Mouse (Mus musculus) heart, adult 2 months (tissue): Measurements from ENCODE around the gene Cmip. TPM values are rescaled to one million over a fixed set of nuclear protein-coding genes. Genes with fewer than 3 reads are reported as not detected.

Source experiments
- DNase-seq, 2 experiments: peaks; one replicate each; pipeline ENCODE4 v3.0.0; 2021
- H3K27ac ChIP-seq: fragments of 200-600 bp; 2 replicates; pipeline ENCODE4 v1.8.1; 2022
- H3K27me3 ChIP-seq: fragments of 200-500 bp; 2 replicates; pipeline ENCODE4 v1.6.1; 2012; ENCODE audit warnings: mild to moderate bottlenecking, low read length, inconsistent platforms, mixed read lengths; ENCODE audit not compliant: control insufficient read depth, insufficient read depth
- H3K36me3 ChIP-seq: fragments of 200-500 bp; 2 replicates; pipeline ENCODE4 v1.6.1; 2012; ENCODE audit warnings: low read length, inconsistent platforms; ENCODE audit not compliant: control insufficient read depth, insufficient read depth
- H3K4me1 ChIP-seq: fragments of 200-500 bp; 2 replicates; pipeline ENCODE4 v1.6.1; 2011; ENCODE audit warnings: low read length; ENCODE audit not compliant: control insufficient read depth, insufficient read depth
- H3K4me3 ChIP-seq: fragments of 200-600 bp; 2 replicates; pipeline ENCODE4 v1.8.1; 2022
- H3K79me2 ChIP-seq: fragments of 200-500 bp; replicated peaks from 2 replicates; pipeline ENCODE4 v1.6.1; 2012; ENCODE audit warnings: mild to moderate bottlenecking, inconsistent platforms, low read length, moderate library complexity, mixed read lengths; ENCODE audit not compliant: control insufficient read depth, insufficient read depth
- H3K9ac ChIP-seq: fragments of 200-500 bp; 2 replicates; pipeline ENCODE4 v1.6.1; 2012; ENCODE audit warnings: low read depth, mild to moderate bottlenecking, control low read depth, inconsistent platforms, low read length, mixed read lengths
- CTCF ChIP-seq: fragments of 200-600 bp; IDR thresholded peaks from 2 replicates; pipeline ENCODE4 v1.8.1; 2022; ENCODE audit warnings: antibody characterized with exemption, mild to moderate bottlenecking, moderate library complexity
- EP300 ChIP-seq: fragments of 200-500 bp; IDR thresholded peaks from 2 replicates; pipeline ENCODE4 v1.6.1; 2011; ENCODE audit warnings: low read depth, low read length, control low read depth; ENCODE audit not compliant: insufficient read depth
- POLR2A ChIP-seq: fragments of 200-500 bp; IDR thresholded peaks from 2 replicates; pipeline ENCODE4 v1.6.1; 2011; ENCODE audit warnings: mild to moderate bottlenecking, low read depth, low read length, control low read depth; ENCODE audit not compliant: insufficient read depth
- WGBS: fragments of 180-500 bp; shearing (Covaris S2); methylation state at CpG from one replicate; pipeline ENCODE4 v1.1.7; 2018; 5-methylcytosine and 5-hydroxymethylcytosine counted together
- intact Hi-C: fragments of 180-260 bp; cut with DNase I; formaldehyde crosslinking; loops from one replicate; pipeline ENCODE4 v1.15.1; 2025
- polyA plus RNA-seq: library from polyadenylated mRNA; depleted of rRNA; stranded (reverse); fragments of >200 nt; gene quantifications from 2 replicates; pipeline ENCODE4 v1.2.3, GENCODE M21; 2012
- total RNA-seq, 2 experiments: library from RNA; stranded (reverse); gene quantifications; 2 replicates each; pipeline ENCODE4 v1.2.3; 2021

Cmip gene
- total and polyA plus RNA-seq, 3 experiments: 13.6 to 20.8 (median 20.1) TPM

DNA sequence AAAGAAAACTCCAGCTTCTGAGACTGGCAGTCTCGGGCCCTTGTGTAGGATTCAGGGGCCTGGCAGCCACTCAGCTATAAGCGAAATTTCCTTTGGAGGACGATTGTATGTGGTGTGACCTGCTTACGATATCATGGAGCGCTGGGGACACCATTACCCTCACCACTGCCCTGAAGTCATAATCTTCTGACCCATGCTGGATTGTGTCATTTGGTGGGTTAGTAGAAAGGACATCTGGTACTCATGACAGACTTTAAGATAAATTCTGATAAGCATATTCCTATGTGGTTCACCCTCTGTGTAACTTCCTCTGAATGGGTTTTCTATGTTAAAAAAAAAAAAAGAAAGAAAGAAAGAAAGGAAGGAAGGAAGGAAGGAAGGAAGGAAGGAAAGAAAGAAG, 69.9 kb downstream of the Cmip start:
- no peaks in the 10 kb centered on the region for H3K79me2 ChIP-seq
- H3K36me3 ChIP-seq: no peaks in the 10 kb centered on the region
- no peak for TF ChIP-seq EP300
- no peak for TF ChIP-seq CTCF
- TF ChIP-seq POLR2A: no peak
- no peak overlapping the region for H3K4me3 ChIP-seq
- no peak for DNase-seq
- H3K4me1 ChIP-seq: peaks cover 7% of the 10 kb centered on the region
- 85% methylated on average over 5 of the region's 5 CpGs for WGBS
- no peaks in the 10 kb centered on the region for H3K27me3 ChIP-seq
- intact Hi-C loops: no loop called here
- no peak overlapping the region for H3K27ac ChIP-seq
- H3K9ac ChIP-seq: no peak overlapping the region

DNA sequence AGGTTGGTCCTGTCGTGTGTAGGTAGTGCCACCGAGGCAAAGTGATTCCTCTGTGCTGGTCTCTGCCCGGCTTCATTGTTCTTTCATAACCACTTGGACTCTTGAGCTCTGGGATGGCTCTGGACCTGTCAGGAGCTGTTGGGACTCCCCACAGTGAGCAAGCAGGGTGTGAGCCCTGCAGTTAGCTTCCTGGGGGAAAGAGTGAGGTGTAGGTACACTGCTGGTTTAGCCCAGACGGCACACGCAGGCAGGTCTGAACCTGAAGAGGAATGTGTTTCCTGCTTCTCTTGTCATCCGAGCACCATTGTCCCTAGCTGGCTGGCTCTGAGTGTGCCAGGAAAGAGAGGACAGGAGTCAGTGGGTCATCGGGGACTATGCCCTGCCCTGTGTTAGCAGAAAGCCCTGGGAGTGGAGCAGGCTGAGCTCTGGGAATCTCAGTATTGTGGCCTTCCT, 70.5 kb downstream of the Cmip start:
- Histone ChIP-seq H3K9ac (no peak overlapping the region), H3K4me3 (no peak overlapping the region), H3K79me2 (no peaks in the 10 kb centered on the region), H3K36me3 (no peaks in the 10 kb centered on the region), H3K27me3 (no peaks in the 10 kb centered on the region), H3K4me1 (peaks cover 11% of the 10 kb centered on the region), H3K27ac (no peak overlapping the region)
- intact Hi-C loops: no loop called here
- DNase-seq: no peak
- 32% methylated on average over 7 of the region's 7 CpGs for WGBS
- TF ChIP-seq CTCF (no peak), POLR2A (no peak), EP300 (no peak)

DNA sequence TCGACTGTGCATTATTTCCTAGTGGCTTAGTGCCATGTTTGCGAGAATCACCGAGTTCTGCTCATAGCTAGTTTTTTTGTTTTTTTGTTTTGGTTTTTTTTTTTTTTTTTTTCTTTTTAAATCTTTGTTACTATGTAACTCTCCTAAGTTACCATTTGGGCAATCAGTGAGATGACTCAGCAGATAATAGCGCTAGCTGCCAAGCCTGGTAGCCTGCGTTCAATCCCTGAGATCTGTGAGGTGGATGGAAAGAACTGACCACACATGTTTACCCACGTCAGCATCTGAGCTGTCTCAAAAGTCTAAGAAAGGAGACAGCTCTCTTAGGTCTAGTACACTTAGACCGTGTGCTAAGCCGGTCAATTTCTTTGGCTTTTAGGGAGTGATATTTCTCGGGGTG, 71.9 kb downstream of the Cmip start:
- DNase-seq: no peak
- no peak overlapping the region for H3K4me3 ChIP-seq
- no peaks in the 10 kb centered on the region for H3K79me2 ChIP-seq
- 71% methylated on average over 9 of the region's 9 CpGs for WGBS
- H3K36me3 ChIP-seq: no peaks in the 10 kb centered on the region
- no peaks in the 10 kb centered on the region for H3K27me3 ChIP-seq
- H3K9ac ChIP-seq: no peak overlapping the region
- H3K27ac ChIP-seq: no peak overlapping the region
- H3K4me1 ChIP-seq: peaks cover 14% of the 10 kb centered on the region
- no peak for TF ChIP-seq POLR2A
- no peak for TF ChIP-seq CTCF
- no peak for TF ChIP-seq EP300
- intact Hi-C loops: no loop called here

DNA sequence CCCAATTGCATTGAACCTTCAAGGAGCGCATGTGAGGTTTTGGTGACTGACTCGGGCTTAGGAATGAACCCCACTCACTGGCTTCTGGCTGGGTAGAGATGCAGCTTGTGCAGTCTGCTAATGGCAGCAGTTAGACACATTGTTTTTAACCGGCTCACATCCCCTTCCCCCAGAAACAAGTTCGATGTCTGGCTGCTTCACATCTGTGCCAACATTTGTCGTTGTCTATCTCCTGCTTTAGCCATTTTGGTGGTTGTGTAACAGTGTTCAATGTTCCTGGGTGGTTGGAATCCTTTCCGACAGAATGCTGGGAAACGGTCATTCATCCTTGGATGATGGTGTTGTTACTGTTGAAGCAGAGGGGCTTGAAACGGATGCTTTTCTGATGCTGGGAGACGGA, 72.3 kb downstream of the Cmip start:
- TF ChIP-seq EP300: no peak
- no peak for TF ChIP-seq CTCF
- TF ChIP-seq POLR2A: no peak
- intact Hi-C loops: no loop called here
- 80% methylated on average over 9 of the region's 9 CpGs for WGBS
- Histone ChIP-seq H3K9ac (no peak overlapping the region), H3K36me3 (no peaks in the 10 kb centered on the region), H3K27ac (no peak overlapping the region), H3K27me3 (no peaks in the 10 kb centered on the region), H3K79me2 (no peaks in the 10 kb centered on the region), H3K4me3 (no peak overlapping the region), H3K4me1 (peaks cover 16% of the 10 kb centered on the region)
- DNase-seq: no peak

DNA sequence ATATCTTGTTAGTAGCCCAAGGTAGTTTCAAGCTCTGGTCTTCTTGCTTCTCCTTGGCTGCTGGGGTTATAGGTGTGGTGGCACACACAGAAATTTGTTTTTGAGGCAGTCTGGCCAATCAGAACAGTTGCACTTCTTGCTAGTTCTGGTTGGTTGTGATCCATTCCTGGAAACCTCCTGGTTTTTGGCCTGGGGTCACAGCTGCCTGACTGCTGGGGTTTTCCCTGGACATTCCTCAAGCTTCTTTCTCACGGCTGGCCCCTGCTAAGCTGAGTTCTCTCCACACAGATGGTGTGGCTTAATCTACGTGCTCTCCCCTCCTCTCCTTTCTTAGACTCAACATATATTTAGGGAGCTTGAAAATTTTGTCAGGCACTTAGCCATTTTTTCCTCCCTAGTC, 73.0 kb downstream of the Cmip start:
- peaks cover 19% of the 10 kb centered on the region for H3K4me1 ChIP-seq
- no peak overlapping the region for H3K27ac ChIP-seq
- H3K27me3 ChIP-seq: no peaks in the 10 kb centered on the region
- intact Hi-C loops: no loop called here
- no peak overlapping the region for H3K9ac ChIP-seq
- no peak overlapping the region for H3K4me3 ChIP-seq
- TF ChIP-seq POLR2A (no peak), CTCF (no peak), EP300 (no peak)
- no peak for DNase-seq
- WGBS: 64% methylated on average over 2 of the region's 2 CpGs
- H3K79me2 ChIP-seq: no peaks in the 10 kb centered on the region
- no peaks in the 10 kb centered on the region for H3K36me3 ChIP-seq

DNA sequence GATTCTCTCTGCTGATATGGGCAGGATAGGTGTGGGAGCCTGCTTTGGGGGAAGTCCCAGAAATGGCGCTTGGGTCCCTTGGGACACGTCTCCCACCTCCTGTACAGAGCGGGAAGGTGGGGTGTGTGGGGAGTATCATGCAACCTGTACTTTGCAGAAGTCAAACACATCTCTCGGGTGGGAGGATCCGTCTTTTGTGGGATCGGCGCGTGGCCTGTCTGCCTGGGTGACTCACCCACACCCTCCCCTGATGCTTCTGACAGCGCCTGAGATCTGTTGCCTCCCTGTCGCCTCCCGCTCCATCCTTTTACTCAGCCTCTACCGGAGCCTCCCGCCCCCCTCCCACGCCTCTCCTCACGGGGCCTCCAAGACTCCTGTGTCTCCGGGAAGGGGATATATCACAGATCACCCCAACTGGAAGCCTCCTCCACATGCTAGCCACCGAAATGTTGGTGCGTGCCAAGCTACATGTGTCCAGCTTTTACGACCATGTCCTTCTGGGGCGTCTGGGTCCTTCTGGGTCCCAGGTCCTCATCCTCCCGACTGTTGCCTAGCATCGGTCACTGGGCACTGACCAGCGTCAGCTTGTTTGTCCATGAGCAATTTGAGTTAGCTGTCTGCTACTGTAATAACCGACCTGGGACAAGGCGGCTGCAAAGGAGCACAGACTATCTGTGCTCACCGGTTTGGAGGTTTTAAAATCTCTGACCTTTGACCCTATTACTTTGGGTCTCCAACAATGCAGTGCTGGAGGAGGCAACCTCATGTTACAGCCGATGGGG, 75.6 kb downstream of the Cmip start:
- DNase-seq: no peak
- no peak for TF ChIP-seq CTCF
- TF ChIP-seq EP300: no peak
- TF ChIP-seq POLR2A: no peak
- Histone ChIP-seq H3K27me3 (no peaks in the 10 kb centered on the region), H3K79me2 (no peaks in the 10 kb centered on the region), H3K4me3 (no peak overlapping the region), H3K36me3 (no peaks in the 10 kb centered on the region), H3K27ac (no peak overlapping the region), H3K9ac (no peak overlapping the region), H3K4me1 (peaks cover 21% of the 10 kb centered on the region)
- WGBS: 65% methylated on average over 27 of the region's 27 CpGs
- intact Hi-C loops: no loop called here
